Mouse (Mus musculus) erythroblast, adult 5-6 weeks (primary cell): ENCODE measurements around the gene Itgav. TPM values are rescaled to one million over a fixed set of nuclear protein-coding genes. Genes with fewer than 3 reads are reported as not detected.

Experiments
- ATAC-seq: replicated peaks from 2 replicates; pipeline ENCODE4 v1.8.0; 2016; ENCODE audit warnings: moderate number of reproducible peaks, mild to moderate bottlenecking, moderate TSS enrichment, inconsistent platforms; ENCODE audit not compliant: poor library complexity, low FRiP score, severe bottlenecking
- total RNA-seq, 2 experiments: library from RNA; stranded (forward) in 1 of 2; stranded (reverse) in 1 of 2; fragments of 150-400 nt in 1 of 2; fragments of 200-764, 138-1000 nt in 1 of 2; gene quantifications; 2 replicates each; pipeline versions ENCODE4 v1.2.3 to v1.2.4; 2015 to 2017; ENCODE audit warnings: low replicate concordance in 2 of 2

The Itgav gene
- total RNA-seq, 2 experiments from 2014 or later = 3.5 to 5.6 TPM

DNA sequence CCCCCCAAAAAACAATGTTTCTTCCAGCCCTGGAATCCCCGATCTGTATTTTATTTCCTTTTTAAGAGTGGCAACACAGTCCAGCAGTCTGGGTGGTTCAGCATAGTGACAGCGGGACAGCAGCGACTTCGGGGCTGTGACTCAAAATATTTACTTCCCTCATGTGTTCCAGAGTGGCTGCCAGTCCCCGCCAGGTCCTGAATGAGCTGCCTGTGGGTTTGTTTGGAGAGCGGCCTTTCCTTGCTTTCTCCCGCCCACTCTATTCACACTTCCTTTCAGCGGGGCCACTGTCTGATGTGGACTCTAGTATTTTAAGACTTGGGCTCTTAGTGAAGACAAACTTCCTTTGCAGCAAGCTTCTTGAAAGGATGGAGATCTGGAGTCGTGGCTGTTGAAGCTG, 18.0 kb downstream of the Itgav start:
- no peak for ATAC-seq

DNA sequence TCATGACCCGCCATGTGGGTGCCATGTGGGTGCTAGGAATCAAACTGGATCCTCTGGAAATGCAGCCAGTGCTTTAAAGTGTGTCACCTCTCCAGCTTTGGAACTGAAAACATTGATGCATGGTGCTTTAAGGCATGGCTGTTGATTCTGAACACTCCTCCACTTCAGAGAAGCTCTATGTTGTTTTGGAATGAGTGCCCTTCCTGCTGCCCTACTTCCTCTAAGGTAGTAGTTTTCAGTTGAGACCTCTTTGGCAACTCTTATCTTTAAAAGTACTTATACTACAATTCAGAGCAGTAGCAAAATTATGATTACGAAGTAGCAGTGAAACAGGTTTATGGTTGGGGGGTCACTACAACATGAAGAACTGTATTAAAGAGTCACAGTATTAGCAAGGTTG, 18.6 kb downstream of the Itgav start:
- ATAC-seq = no peak

DNA sequence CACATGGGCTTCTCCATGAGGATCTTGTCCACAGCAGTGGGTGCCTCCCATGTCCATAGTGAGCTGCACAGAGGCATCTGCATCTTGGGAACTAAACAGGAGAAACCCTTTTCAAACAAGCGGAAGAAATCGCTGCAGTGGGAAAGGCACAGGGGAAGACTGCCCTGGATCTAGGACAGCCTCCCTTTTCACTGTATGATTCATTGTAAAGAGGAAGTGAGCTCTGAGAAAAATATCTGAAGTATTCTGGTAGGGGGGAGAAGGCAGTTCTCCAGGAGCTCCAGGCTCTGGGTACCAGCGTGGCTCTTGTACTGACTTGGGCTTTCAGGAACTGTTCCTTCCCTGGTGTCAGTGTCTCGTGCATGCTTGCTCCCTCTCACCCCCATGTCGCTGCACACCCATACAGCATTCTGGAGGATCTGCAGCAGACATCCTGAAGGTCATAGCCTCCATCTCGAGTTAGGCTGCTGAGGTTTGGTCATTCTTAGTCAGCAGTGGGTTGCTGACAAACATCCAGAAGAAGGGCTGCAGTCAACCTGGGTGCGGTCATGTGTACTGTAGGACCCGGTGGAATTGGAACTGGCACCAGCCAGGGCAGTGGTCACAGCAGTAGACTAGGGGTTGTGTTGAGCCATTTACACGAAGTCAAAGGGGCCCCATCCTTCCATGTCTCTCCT, 20.2 kb downstream of the Itgav start:
- no peak for ATAC-seq

DNA sequence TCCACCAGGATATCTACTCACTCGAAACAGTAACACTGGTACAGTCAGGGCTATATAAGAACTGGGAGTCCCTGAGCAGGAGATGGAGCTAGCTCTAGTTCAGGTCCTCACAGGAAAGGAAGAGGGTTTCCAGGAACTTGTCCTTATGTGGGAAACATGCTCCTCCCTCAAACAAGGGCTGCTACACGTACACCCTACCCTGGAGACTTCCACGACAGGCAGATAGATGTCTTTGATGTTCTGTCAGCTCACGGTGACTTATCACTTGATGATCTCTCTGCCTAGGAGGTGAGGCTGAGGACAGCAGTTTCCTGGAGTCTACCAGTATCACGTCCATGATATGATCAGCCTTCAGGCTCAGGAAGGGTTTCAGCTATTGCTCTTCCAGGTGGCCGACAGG, 21.1 kb downstream of the Itgav start:
- ATAC-seq = no peak

DNA sequence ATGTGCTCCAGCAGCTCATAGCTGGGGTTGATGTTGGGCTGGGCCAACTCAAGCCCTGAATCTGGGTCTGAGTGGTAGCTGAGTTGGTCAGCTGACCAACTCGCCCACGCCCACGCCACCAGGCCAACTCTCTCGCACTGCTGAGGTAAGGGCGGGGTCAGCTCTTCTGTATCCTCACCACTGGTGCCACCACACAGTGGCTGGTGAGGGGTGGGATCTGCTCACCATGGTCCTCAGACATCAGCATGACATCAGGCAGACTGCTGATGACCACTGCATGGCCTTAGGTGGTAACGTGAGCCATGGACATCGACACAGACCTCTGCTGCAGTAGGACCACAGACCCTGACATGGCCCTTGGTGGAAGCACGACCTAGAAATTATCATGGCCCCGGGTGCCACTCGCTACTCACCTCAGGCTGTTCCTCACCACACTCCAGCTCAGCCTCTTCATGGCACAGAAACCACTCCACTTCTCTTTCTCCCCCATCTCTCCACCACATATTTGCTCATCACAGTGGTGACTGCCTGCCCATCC, 24.5 kb downstream of the Itgav start:
- no peak for ATAC-seq

DNA sequence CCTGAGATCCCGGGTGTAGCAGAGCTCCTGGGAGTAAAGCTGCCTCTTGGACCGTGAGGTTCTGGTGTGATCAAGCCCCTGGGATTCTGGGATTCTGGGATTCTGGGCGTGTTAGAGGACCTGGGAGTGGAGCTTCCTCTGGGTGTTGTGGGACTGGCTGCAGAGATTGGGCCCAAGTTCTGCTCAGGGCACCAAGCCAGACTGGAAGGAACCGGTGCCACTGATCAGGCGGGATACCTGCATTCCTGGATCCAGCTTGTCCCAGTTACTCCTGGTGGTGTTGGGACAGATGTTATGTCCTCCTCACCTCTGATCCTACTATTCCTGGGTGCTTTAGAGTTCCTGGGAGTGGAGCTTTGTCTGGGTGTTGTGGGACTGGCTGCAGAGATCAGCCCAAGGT, 28.8 kb downstream of the Itgav start:
- no peak for ATAC-seq

DNA sequence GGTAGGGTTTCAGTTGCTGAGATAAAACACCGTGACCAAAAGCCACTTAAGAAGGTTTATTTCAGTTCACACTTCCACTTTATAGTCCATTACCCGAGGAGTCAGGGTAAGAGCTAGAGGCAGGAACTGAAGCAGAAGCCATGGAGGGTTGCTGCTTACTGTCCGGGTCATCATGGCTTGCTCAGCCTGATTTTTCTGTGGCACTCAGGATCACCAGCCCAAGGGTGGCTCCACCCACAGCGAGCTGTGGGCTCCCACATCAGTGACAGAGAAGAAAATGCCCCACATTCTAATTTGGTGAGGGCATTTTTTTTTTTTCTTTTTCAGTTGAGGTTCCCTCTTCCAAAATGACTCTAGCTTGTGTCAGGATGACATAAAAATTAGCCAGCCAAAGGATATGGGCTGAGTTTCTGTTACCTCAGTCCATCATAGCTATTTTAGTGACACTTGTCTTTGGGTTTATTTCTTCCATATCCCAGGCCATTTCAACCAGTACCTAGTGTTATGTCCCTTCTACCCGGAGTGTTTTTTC, 30.2 kb downstream of the Itgav start:
- no peak for ATAC-seq

DNA sequence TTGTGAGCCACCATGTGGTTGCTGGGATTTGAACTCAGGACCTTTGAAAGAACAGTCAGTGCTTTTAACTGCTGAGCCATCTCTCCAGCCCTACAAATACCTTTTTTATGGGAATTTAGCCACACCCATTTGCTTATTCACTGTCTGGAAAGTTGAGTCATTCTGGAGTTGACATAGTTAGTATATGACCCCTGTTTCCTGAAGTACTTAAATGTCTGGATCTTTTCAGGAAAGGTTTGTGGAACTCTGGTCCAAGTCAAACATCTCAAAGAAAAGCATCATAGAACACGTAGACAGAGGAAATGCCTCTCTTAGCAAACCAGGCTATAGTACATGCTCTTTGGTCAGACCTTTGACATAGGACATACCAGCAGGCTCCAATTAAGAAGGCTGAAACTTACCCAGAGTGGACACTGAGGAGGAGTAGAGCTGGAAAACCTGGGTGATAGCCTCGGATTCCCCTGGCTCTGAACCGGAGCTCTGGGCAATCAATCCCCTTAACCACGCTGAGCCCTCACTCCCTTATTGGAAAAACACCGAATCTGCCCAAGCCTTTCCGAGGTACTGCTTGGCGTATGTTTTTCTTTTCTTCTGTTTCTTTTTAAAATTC, 34.5 kb downstream of the Itgav start:
- no peak for ATAC-seq

DNA sequence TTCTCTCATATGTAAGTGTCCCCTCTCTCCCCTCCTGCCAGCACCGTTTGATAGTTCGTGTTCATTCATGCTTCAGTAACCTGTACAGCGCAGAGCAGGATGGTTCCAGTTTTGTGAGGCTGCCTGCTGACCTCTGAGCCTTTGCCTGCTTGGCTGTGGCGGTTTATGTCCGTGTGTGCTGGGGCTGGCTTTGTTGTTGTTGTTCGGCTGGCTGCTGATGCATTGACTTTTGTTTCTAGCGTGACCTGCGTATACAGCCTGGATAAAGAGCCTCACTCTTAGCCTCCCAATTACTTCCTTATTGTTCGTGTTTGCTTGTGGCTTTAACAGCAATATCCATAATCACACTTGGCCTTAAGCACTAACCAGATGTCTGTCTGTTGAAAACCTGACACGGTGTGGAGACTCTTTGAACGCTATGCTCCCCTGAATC, 35.0 kb downstream of the Itgav start:
- no peak for ATAC-seq

DNA sequence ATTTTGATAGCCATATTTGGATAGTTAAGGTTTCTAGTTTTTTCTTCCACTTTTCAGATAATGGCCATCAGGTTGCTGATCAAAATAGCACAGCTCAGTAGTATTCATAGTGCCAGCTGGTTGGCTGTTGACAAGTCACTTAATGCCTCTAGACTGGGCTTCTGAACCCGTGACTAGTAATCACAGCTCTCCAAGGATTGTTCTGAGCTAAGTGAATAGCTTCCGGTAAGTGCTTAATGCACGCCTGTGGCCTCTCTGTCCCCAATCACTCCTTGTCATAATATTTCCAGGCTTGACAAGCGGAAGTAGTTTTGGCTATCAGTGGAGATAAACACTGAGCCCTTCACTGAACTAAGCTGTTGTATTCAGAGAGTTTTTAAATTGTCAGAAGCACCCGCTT, 35.5 kb downstream of the Itgav start:
- no peak for ATAC-seq

DNA sequence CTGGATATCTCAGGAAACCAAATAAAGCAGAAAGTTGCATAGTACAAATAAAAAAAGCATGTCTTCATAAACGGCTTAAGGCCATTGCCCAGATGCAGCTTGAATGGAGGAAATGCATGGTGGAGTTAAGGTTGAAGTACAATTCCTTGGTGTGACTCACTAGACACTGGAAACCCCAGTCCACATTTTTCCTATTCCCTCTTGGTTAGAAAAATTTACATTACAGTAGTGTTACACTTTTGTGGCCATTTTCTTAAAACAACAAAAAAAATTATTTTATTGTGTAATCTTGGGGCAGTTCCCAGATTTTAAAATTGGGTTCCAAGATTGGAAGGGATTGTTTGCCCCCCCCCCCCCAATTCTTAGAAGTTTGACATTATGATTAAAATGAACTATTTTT, 35.9 kb downstream of the Itgav start:
- ATAC-seq = no peak

DNA sequence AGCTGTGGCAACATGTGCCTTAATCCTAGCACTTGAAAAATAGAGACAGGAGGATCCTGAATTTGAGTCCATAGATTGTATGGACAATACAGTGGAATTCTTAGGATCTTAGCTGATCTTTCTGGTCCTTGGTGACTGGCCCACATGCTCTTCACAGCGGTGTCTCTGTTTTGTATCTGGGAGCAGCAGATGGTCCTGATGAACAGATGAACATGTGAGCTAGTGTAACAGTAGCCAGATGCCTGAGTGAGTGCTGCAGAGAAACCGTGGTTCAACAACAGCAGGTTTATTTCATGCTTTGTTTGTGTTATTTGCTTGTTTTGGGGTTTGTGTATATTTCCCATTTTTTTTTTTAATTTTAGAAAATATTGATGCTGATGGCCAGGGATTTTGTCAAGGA, 37.3 kb downstream of the Itgav start:
- ATAC-seq = no peak

DNA sequence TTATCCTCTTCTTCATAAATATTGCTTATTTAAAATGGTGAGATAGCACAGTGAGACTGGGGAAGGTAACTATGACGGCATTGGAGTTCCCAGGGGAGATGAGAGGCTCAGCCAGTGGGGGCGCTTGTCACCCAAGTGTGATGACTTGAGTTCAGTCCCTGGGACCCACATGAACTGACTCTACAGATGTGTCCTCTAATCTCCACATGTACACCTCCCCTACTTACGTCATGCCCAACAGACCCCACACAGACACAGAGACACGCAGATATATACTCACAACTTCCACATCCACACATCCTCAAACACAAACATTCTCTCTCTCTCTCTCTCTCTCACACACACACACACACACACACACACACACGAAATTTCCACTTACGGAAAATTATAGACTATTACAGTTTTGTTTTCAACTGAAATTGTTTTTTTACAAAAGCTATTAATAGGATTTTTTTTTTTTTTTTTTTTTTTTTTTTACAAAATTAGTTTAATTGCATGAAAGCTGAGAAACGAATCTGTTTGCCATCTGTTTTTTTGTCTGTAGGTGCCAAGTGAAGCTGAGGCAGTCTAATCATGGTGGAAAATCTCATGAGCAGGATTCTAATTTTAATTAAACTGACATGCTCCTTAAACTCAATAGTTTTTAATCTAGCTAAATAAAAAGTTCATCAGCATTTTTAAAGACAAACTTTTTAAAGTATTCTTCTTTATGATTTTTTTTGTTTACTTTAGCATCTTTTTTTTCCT, 38.1 kb downstream of the Itgav start:
- no peak for ATAC-seq

DNA sequence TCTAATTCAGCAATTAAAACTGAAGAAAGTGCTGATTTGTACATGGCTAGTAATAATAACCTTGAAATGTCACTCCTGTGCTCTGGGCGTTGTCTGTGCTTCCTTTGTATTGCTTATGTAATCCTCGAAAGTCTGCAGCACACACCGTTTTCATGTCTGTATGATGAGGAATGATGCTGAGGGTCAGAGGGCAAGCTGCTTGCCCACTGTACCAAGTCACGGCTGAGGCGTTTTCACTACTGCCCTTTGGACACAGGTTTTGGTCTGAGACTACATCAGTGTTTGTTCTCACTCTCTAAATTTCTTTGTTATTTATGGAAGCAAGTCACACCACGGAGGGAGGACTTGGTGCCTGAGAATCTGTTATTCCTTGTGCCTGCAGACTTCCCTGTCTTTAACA, 41.9 kb downstream of the Itgav start:
- ATAC-seq = no peak

DNA sequence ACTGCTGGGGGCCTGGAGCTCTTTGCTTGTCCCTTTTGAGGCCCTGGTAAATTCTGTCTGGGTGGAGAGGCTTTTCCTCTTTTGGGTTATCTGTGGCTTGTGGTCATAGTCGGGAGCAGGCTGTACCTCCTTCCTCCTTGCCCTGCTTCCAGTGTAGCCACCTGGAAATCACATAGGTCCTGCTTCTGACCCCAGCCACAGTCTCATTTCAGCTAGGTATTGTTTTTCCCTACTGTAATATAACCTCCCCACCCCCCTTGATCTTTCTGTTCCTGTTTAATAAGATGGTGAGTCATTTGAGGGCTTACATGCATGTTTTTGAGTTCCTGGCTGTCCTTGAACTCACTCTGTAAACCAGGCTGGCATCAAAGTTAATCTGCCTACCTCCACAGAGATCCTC, 42.7 kb downstream of the Itgav start:
- no peak for ATAC-seq

DNA sequence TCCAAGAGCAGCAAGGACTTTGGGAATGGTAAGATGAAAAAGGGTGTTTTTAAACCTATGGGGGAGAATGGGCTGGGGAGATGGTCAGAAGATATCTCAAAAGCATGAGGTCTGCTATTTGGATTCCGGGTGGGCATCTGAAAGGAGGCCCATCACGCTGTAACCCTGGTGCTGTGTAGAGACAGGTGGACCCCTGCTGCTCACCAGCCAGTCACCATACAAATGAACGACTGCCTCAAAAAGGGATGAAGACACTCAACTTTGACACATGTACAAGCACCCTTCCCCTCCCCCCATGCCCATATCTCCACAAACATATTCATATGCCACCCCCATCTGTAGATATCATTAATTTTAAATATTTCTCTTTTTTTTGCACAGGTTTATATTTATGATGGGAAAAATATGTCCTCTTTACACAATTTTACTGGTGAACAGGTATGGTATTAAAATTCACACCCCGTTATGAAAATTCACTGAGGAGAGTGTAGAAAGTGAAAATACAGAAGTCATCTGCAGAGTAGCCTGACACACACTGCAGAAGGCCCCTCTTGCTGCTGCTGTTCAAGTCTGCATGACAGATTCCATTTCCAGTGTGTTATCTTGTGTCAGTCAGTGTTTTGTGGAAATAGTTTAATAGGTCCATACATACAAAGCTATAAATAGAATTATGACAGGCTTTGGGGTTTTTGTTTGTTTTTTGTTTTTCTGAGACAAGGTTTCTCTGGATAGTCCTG, 44.3 kb downstream of the Itgav start:
- ATAC-seq = no peak

DNA sequence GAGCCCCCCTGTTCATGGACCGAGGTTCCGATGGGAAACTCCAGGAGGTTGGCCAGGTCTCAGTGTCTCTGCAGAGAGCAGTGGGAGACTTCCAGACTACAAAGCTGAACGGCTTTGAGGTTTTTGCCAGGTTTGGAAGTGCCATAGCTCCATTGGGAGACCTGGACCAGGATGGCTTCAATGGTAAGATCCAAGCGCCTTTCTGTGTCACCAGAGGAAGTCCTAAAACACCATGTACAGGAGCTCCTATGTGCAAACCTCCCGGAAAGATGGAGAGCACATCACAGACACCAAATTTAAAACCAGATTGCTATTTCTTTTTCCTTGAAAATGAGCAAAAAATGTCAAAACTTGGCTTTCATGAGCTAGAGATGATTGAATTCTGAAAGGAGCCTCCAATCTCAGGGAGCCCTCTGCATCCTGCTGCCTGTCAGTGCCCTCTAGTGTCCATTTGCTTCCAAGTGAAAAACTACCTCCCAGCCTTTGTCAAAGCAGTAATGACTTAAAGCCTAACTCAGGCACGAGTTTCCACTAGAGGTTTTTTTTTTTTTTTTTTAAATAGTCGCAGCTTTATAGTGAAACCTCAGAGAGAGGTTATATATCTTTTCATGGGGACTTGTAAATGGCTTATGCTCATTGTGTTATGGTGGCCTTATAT, 47.1 kb downstream of the Itgav start:
- ATAC-seq = no peak

DNA sequence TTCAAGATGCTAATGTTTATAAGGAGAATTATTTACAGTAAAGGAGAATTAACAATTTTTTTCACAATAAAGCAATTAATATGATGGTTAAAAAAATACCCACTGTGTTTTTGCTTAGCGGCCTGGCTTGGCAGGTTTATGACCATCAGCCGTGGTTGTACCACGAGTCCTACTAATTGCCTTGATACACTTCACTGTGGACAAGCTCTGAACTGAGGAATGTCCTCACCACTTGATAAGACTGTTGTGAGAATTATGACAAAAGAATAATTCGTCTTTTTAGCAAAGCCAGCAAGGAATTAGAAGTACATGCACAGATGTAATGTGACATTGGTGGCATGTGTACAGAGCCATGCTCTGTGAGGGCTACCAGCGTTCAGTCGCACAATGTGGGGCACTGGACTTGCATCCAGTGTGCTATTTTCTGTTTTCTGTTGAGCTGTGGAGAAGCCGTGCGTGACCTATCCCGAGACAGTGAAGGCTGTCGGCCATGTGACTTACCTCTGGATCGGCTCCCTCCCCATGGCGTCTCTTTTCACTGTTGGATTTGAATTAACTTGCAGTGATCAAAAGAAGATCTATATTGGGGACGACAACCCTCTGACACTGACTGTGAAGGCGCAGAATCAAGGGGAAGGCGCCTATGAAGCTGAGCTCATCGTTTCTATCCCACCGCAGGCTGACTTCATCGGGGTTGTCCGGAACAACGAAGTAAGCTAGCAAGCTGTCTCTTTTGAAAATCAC, 67.3 kb downstream of the Itgav start:
- no peak for ATAC-seq

DNA sequence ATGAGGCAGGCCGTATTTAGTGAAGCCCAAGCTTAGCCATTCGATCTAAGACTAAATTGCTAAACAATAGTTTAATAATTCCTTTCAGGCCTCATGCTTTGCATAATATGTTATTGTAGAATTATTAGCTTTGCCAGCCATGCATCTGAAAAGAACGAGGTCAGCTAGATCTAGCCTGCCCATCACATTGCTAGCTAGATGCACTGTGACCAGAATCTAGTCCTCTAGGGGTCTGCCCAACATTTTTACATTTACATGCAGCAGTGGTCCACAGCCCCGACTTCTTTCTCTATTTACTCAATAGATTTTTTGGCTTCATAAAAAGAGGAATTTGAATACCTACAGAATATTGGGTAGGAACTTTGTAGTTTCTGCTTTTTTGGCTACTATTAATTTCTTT, 67.9 kb downstream of the Itgav start:
- ATAC-seq = no peak
